Mouse (Mus musculus): ENCODE results near the gene Smagp.

DNA sequence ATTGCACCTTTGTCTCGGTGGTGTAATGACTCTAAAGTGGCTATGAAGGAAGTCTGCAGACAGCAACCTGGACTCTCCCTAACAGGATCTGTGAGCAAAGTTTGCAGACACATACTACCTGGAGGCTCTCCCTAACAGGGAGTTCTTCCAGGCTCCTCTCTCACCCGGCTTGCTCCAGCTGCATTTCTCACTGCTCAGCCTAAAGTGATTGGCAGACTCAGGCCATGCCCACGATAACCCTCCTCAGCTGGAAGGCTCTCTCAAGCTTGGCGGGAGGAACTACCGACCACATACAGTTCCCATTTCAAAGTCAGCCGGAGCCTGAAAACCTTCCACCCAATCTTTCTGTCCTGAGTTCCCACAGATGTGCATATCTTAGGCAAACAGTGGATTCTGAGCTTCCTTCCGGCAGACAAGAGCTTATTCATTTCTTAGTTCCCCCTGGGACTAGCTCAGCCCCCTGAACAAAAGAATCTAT, 29.5 kb upstream of the Smagp start:
- TF ChIP-seq POLR2A (IDR thresholded peaks at IDR 0.05; ENCODE audit: borderline replicate concordance, extremely low read depth, low read depth, low read length) (no peak), CTCF (IDR thresholded peaks at IDR 0.05; ENCODE audit: insufficient read depth, low read length) (no peak)
